Mouse (Mus musculus) brain, embryonic 14.5 days (tissue): ENCODE measurements at regions not wholly inside any gene's neighbourhood (a gene's known extent, or its start where the extent isn't known, plus 50 kb on each side); places are given as distances from the start of the nearest gene placed in this dataset.

Experiments used
- CTCF ChIP-seq: fragments of 200-500 bp; IDR thresholded peaks from 2 replicates; pipeline ENCODE4 v1.5.1; 2012; ENCODE audit warnings: inconsistent platforms, mild to moderate bottlenecking, moderate library complexity, borderline replicate concordance; ENCODE audit not compliant: insufficient read depth, insufficient read length; ENCODE audit errors: extremely low read depth
- POLR2A ChIP-seq: fragments of 200-500 bp; IDR thresholded peaks from 2 replicates; pipeline ENCODE4 v1.6.1; 2012; ENCODE audit warnings: mild to moderate bottlenecking, inconsistent platforms, borderline replicate concordance; ENCODE audit not compliant: poor library complexity, insufficient read depth, insufficient read length, severe bottlenecking; ENCODE audit errors: extremely low read depth

DNA sequence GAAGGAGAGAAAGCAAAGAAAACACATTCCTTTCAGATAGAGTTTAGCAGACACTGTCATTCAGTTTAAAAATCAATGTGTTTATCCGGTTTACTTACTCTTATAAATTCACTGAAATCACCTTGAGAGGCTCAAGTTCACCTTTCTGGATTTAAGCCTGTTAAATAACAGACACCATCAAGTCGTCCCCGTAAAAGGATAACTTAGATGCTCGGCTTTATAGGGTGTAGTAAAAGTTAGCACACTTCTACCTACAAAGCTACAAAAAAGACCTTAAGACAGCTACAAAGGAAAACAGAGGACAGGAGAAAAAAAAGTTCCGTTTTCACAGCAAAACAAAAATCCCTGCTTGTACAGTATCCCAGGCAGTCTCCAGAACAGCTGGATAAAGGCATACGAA, 180.9 kb downstream of the Gm11146 start:
- TF ChIP-seq CTCF: no peak
- no peak for TF ChIP-seq POLR2A
